Mouse (Mus musculus): ENCODE data around the gene Rptor.

The Rptor gene

DNA sequence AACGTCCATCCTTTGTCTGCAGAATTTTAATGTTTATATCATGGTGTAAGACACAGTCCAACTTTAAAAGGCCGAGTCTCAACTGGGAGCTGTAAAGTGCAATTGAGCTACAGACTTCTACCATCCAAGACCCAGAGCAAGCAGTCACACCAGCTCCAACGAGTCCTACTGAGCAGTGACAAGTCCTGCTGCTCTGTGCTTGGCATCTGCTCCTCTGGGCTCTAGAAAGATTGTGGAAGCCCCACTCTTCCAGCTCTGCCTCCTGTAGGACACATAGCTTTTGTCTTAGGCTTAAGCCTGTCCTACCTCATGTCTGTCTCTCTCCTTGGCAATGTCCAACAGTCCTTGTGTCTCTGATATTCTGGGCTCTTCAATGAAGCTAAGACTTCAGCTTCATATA, 84.6 kb downstream of the Rptor start:
- DNase-seq (ENCODE audit: inconsistent ontology term): no peak

- peak; percentile 33 for DNase-seq (ENCODE audit: inconsistent ontology term)
Observed at GRCm38 (mm10) chr11:119687966-119688365, 85.3 kb downstream of the Rptor start.

DNA sequence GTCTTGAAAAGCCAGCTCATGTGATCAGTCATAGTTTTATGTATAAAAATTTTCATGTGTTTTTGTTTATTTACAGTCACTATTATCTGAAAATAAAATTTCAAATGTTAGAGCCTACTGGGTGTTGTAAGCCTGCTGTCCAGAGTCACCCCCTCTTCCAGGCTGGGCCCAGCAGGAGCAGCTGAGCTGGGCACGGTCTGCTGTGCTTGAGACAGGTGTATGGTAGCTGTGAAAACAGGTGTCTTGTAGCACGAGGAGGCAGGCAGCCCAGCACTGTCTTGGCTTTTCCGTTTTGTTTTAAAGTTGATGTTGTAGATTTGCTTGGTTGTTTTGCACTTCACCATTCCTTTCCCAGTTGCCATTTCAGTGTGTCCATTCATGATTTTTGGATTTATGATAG, 87.2 kb downstream of the Rptor start:
- DNase-seq (ENCODE audit: inconsistent ontology term): no peak

DNA sequence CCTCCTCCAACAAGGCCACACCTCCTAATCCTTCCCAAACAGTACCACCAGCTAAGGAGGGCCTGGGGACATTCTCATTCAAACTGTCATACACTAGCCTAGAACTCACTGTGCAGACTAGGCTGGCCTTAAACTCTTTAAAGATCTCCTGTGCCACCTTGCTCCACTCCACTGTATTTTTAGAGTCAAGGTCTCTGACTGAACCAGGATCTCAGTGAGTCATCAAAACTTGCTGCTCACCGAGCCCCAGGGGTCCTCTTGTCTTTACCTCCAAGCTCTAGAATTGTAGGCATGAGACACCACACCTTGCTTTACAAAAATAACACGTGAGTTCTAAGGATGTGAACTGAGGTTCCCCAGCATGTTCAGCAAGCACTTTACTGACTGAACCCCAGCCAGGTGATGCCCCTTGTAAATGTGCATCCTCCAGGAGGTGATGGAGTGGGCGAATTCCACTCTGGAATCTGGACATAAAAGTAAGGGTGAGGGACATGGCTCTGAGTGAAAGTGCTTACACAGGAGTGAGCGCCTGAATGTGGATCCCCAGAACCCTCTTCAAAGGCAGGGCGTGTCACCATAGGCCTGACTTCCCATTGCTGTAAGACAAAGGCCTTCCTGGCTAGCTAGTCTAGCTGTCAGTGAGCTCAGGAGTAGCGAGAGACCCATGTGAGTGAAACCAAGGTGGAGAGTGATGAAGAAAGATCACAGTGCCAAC, 89.6 kb downstream of the Rptor start:
- DNase-seq (ENCODE audit: inconsistent ontology term): no peak

- DNase-seq (ENCODE audit: inconsistent ontology term): no peak
Observed at GRCm38 (mm10) chr11:119692911-119693261, 90.2 kb downstream of the Rptor start.

DNA sequence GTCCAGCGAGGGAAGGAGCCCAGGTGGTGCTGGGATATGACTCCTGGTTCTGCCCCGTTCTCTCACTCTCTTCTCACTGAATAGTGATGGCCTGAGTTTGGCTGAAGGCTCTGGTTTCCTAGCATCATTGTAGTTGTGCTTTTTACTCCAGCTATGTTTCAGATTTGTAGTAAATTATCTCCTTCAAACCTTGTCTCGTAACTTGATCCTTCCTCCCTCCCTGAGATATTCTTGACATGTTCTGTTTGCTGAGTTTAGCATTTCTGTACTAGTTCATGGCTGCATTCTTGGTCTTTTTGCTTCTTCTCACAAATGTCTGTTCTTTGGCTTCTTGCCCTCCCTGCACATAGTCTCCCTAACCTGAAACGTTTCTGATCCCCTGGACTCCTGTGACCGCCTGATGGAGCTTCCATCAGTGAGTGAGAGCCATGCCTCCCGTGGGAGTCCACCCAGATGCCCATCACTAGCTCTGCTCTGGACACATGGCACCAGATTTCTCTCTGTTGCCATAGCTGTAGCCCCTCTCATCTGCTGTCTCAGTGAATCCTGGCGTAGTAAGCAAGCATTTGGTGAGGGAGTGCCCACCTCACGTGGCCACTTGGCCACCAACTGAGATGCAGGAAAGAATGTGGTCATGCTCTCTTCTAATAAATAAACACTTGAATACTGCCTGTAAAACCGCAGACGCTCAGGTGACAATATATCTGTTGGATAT, 91.6 kb downstream of the Rptor start:
- DNase-seq (ENCODE audit: inconsistent ontology term): no peak

DNA sequence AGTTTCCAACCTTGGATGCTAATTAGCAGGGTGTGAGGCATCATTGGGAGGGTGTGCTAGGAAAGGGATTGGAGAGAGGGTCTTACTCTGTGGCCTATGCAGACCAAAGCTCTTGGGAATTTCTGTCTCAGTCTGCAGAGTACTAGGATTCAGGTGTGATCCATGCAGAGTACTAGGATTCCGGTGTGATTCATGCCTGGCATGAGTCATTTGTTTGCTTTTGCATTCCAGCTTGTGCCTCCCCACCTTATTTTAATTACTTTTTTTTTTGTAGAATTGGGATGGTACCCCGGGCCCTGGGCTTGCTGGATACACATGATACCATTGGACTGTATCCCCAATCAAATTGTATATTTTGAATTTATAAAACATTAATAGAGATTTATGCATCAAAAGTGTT, 93.7 kb downstream of the Rptor start:
- DNase-seq (ENCODE audit: inconsistent ontology term): no peak

DNA sequence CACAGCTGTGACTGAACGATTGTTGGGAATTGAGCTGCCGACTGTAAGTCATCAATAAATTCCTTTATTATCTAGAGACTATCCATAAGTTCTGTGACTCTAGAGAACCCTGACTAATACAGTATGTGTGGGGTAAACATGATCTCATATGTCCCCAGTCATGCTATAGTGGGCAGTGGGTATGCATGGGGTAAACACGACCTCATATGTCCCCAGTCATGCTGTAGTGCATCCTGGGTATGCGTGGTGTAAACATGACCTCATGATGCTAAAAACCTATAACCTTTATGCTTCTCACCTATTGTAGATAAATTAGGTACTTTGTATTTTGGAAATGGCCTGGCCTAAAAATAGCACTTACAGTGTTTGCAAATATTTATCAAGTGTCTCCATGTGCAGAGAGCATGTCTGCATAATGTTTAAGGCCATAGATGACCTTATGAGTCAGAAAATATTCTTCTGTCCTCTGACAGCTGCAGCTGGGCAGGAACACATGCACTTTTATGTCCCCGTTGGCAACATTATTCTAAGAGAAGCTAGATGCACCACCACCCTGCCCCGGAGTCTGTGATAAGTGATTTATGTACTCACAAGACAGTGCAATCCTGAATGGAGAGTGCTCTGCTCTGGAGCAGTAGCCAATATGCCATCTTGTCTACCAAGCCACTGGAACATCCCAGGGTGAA, 102.8 kb downstream of the Rptor start:
- no peak for DNase-seq (ENCODE audit: inconsistent ontology term)

- DNase-seq (ENCODE audit: inconsistent ontology term): no peak
Observed at GRCm38 (mm10) chr11:119707259-119707658, 104.6 kb downstream of the Rptor start.

DNA sequence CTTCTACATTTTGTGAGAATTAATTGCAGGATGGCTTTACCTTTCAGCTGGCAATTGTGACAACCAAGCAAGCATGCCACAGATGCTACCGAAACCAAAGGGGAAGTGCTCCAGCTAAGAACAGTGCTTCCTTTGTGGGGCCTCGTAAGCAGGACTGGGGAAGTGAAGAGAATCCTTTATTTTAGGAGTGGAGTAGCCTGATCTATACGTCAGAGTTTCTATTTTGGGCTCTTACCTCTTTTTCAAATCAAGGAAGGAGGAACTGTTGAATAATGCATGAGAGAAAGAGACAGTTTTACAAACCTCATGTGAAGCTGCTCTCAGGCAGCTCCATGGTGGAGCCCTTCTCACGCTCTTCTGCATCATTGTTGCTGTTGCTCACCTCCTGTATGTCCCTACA, 106.5 kb downstream of the Rptor start:
- no peak for DNase-seq (ENCODE audit: inconsistent ontology term)

DNA sequence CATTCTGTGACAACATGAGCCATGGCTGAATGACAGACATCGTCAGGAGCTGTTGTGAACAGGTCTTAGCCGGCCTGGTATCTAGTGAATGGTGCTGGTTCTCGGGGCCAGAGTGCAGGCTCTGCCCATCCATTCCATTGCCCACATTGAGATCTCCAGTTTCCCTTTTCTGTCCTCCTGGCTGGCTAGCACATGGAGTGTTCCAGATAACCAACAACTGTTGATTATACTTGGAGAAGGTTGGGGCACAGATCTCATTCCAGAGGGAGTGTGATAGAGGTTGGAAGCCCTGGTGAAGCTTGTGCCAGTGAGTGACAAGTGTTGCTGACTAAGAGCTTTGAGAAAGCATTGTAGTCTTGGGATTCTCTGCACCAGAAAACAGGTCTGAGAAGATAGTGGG, 107.6 kb downstream of the Rptor start:
- no peak for DNase-seq (ENCODE audit: inconsistent ontology term)

DNA sequence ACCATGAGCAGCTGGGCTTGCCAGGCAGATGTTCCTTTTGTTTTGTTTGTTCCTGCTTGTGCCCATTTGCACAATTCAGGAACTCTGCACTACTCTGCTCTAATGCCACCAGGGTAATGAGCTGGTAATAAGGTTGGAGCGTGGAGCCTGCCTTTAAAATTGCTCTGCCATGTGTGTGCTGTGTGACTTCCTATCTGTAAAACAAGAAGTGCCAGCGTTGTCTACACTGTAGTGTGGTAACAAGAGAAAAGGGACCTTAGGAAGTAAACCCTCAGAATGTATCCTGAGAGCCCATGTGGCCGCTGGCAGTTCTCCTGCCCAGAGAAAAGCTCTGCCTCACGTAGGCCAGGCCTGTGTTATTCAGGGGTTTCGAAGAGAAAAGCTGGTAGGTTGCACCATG, 108.1 kb downstream of the Rptor start:
- DNase-seq (ENCODE audit: inconsistent ontology term): no peak

- no peak for DNase-seq (ENCODE audit: inconsistent ontology term)
Observed at GRCm38 (mm10) chr11:119715437-119715836, 112.7 kb downstream of the Rptor start.

DNA sequence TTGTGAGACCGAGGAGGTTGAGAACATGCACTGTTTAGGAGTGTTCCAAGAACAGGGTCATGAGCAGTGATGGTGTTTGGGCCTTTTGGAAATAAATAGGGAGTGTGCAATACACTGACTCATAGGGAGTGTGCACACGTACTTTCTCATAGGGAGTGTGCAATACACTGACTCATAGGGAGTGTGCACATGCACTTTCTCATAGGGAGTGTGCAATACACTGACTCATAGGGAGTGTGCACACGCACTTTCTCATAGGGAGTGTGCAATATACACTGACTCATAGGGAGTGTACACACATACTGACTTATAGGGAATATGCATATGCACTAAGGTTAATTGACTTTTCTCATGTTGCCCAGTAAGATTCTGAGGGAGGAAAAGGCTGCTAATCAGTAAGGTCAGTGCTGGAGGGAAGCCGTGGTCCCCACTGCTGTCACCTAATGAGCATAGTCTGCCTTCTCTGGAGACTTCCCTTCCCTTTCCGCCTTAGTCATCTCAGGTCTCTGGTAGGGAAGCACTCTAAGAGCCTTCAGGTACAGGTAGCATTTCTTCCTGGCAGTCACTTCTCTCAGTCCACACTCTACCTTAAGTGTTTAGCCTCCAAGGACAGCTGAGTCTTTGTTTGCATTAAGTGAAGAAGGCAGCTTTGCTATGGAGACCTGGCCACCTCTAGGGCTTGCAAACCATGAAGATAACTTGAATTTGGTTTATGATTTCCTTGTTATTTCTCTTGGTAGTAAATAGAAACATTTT, 113.3 kb downstream of the Rptor start:
- no peak for DNase-seq (ENCODE audit: inconsistent ontology term)

GRCm38 (mm10) chr11:119718115-119718514, 115.4 kb downstream of the Rptor start:
- no peak for DNase-seq (ENCODE audit: inconsistent ontology term)

- peak; percentile 37 for DNase-seq (ENCODE audit: inconsistent ontology term)
Observed at GRCm38 (mm10) chr11:119720101-119721048, 117.7 kb downstream of the Rptor start.

DNA sequence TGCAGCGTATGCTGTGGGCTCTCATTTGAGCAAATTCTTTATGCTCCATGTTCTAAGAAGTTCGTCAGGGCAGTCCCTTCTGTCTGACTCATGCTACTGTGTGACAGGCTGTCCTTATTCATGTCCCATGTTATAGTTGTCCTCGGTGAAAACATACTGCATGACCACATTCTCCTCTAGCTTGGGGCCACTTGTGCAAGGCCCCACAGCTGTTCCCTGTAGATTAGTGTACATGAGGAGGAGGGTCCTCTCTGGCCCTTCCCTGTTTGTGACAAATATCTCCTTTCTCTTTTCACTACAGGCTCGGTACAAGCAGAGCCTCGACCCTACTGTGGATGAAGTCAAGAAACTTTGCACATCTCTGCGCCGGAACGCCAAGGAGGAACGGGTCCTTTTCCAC, 122.0 kb downstream of the Rptor start:
- DNase-seq (ENCODE audit: inconsistent ontology term): no peak

- no peak for DNase-seq (ENCODE audit: inconsistent ontology term)
Observed at GRCm38 (mm10) chr11:119731382-119731781, 128.7 kb downstream of the Rptor start.

DNA sequence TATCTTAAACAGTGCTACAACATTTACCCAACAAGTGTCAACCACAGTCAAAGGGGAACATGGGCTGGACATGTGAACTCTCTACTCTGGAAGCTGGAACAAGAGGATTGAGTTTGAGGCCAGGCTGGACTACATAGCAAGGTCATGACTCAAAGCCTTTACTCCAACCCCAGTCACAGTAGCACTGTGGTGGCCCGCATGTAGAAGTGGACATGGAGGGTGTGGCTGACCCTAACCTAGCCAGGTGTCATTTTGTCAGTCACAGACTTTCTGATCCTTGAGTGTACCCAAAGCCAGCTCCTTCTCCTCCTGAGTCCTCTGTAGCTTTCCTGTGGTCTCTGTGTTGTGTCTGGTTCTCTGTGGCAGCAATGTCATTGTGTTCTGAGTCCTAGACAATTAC, 129.7 kb downstream of the Rptor start:
- DNase-seq (ENCODE audit: inconsistent ontology term): no peak

- DNase-seq (ENCODE audit: inconsistent ontology term): no peak
Observed at GRCm38 (mm10) chr11:119732961-119733656, 130.4 kb downstream of the Rptor start.

GRCm38 (mm10) chr11:119733657-119733990, 130.9 kb downstream of the Rptor start:
- no peak for DNase-seq (ENCODE audit: inconsistent ontology term)

All from Muller cell, postnatal 12 days (primary cell).